Mouse (Mus musculus) layer of hippocampus, postnatal 14 days (tissue): ENCODE measurements around the gene Gm6040. TPM values are rescaled to one million over a fixed set of nuclear protein-coding genes. Genes with fewer than 3 reads are reported as not detected.

Experiments used
- DNase-seq, 2 experiments: peaks; one replicate each; pipeline ENCODE4 v3.0.0; 2021 to 2022; ENCODE audit warnings: low spot score in 2 of 2, mixed read lengths in 1 of 2
- long read RNA-seq, 2 experiments: library from polyadenylated mRNA; stranded (forward); transcript quantifications; one replicate each; pipeline ENCODE4 v2.0.0; 2021
- total RNA-seq, 2 experiments: library from RNA; stranded (reverse); gene quantifications; 2 replicates each; pipeline ENCODE4 v1.2.3; 2021

The Gm6040 gene
- total RNA-seq: not detected
- long read RNA-seq, experiment 1: 0 reads
- long read RNA-seq, experiment 2: 0 reads

- no peak for DNase-seq
Observed at GRCm38 (mm10) chr8:20921971-20922370, at the start of gene Gm6040. Gm6040 (minus strand) TSS chr8:20922071.

- no peak for DNase-seq
Observed at GRCm38 (mm10) chr8:20964531-20964930, 42.7 kb upstream of the Gm6040 start.

- DNase-seq: no peak
Observed at GRCm38 (mm10) chr8:20944610-20945009, 22.7 kb upstream of the Gm6040 start, which contains the start of gene AY761185. AY761185 (minus strand) TSS chr8:20944710.

- DNase-seq: no peak
Observed at GRCm38 (mm10) chr8:20912288-20912687, 9.6 kb downstream of the Gm6040 start.

GRCm38 (mm10) chr8:20908256-20908655, 13.6 kb downstream of the Gm6040 start:
- DNase-seq: no peak

- no peak for DNase-seq
Observed at GRCm38 (mm10) chr8:20907119-20907518, 14.8 kb downstream of the Gm6040 start.

GRCm38 (mm10) chr8:20902527-20902926, 19.3 kb downstream of the Gm6040 start, which contains the start of gene Gm15056:
Gm15056 (minus strand) TSS chr8:20902627.
- no peak for DNase-seq

GRCm38 (mm10) chr8:20892369-20892768, 29.5 kb downstream of the Gm6040 start, which contains the start of gene Defb33:
Defb33 (plus strand) TSS chr8:20892669.
- no peak for DNase-seq

GRCm38 (mm10) chr8:20874608-20875007, 47.3 kb downstream of the Gm6040 start:
- no peak for DNase-seq

Other genes with a start within 250 kb of the Gm6040 start
- not detected for gene Defb33, start 29.4 kb downstream of the Gm6040 start, total RNA-seq
- gene Gm15056, start 19.4 kb downstream of the Gm6040 start, total RNA-seq: not detected
- gene AY761185, start 22.6 kb upstream of the Gm6040 start, total RNA-seq: not detected
- not detected for gene Defa21, start 103.5 kb upstream of the Gm6040 start, total RNA-seq
- not detected for gene Defa23, start 133.0 kb upstream of the Gm6040 start, total RNA-seq
- not detected for gene Defa35, start 143.0 kb upstream of the Gm6040 start, total RNA-seq
- not detected for gene Defa25, start 162.4 kb upstream of the Gm6040 start, total RNA-seq
- not detected for gene Gm14851, start 174.0 kb upstream of the Gm6040 start, total RNA-seq
- gene Defa30, start 212.6 kb upstream of the Gm6040 start, total RNA-seq: not detected
- not detected for gene Defa22, start 240.2 kb upstream of the Gm6040 start, total RNA-seq